Mouse (Mus musculus): ENCODE measurements around the gene Jakmip3. TPM values are rescaled to one million over a fixed set of nuclear protein-coding genes. Genes with fewer than 3 reads are reported as not detected.

The Jakmip3 gene
- total and polyA plus RNA-seq, 3 experiments, result not detected

DNA sequence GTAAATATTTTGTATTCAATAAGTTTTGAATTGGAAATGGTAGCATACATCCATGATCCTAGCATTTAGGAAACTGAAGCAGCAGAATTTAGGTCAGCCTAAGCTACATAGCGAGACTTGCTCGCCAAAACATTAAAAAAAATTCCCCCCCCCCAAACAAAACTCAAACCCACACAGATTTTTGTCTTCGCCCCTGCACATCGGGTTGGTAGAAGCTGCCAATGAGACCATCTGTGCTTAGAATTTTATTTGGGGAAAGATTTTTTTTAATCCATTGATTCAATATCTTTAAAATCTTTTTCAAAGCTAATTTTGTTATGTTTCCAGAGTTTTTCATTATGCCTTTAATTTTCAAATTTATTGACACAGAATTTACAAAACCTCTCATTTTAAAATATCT, 12.1 kb upstream of the Jakmip3 start:
- H3K79me2 ChIP-seq (replicated peaks; ENCODE audit: control insufficient read depth, extremely low read depth, insufficient read depth, poor library complexity, severe bottlenecking), result no peaks in the 10 kb centered on the region
- no peak for TF ChIP-seq MEF2A (IDR thresholded peaks at IDR 0.05; ENCODE audit: borderline replicate concordance, low read depth, low read length)
- dilution Hi-C loops (cut with MboI; ENCODE audit: extremely low pct_ligation_motif_present, extremely low pct_unique_long_range_greater_than_20kb, low sequenced_read_pairs) (no loop called here), in situ Hi-C loops (cut with MboI; ENCODE audit: low pct_ligation_motif_present, low pct_unique_long_range_greater_than_20kb, low sequenced_read_pairs) (no loop called here)
- H3K9ac ChIP-seq (ENCODE audit: insufficient read depth, low read depth), result no peak overlapping the region
- no peaks in the 10 kb centered on the region for H3K4me1 ChIP-seq (ENCODE audit: control insufficient read depth in 1 of 2, insufficient read depth in 2 of 2)
- DNase-seq (ENCODE audit: extremely low read depth), result no peak
- no peak overlapping the region for H3K4me3 ChIP-seq (replicated peaks in 1 of 3; ENCODE audit: low read depth in 2 of 3, low read length in 2 of 3, poor library complexity in 1 of 3)
- H3K36me3 ChIP-seq (replicated peaks in 1 of 2; ENCODE audit: control insufficient read depth in 1 of 2, insufficient read depth in 1 of 2, low read length in 1 of 2), result no peaks in the 10 kb centered on the region
- H3K9me3 ChIP-seq (replicated peaks; ENCODE audit: low read length), result peaks cover 5% of the 10 kb centered on the region
- no peak overlapping the region for H3K27ac ChIP-seq (ENCODE audit: insufficient read depth, low read depth)
- no peak overlapping the region for H3K4me2 ChIP-seq (ENCODE audit: insufficient read depth, low read depth, poor library complexity, severe bottlenecking)
- H3K27me3 ChIP-seq (replicated peaks), result peaks cover 40% of the 10 kb centered on the region

- in situ Hi-C loops (cut with MboI; ENCODE audit: low pct_ligation_motif_present, low pct_unique_long_range_greater_than_20kb, low sequenced_read_pairs) (no loop called here), dilution Hi-C loops (cut with MboI; ENCODE audit: extremely low pct_ligation_motif_present, extremely low pct_unique_long_range_greater_than_20kb, low sequenced_read_pairs) (no loop called here)
- peaks cover 17% of the 10 kb centered on the region for H3K9me3 ChIP-seq (replicated peaks; ENCODE audit: low read length)
- no peak overlapping the region for H3K4me3 ChIP-seq (replicated peaks in 1 of 3; ENCODE audit: low read depth in 2 of 3, low read length in 2 of 3, poor library complexity in 1 of 3)
- no peak overlapping the region for H3K4me2 ChIP-seq (ENCODE audit: insufficient read depth, low read depth, poor library complexity, severe bottlenecking)
- H3K27ac ChIP-seq (ENCODE audit: insufficient read depth, low read depth), result no peak overlapping the region
- TF ChIP-seq IRF4 (IDR thresholded peaks at IDR 0.05; ENCODE audit: low read depth, low read length) (no peak), ZKSCAN1 (IDR thresholded peaks at IDR 0.05; ENCODE audit: borderline replicate concordance, low read depth, low read length) (no peak), TCF12 (IDR thresholded peaks at IDR 0.05; ENCODE audit: low read depth, low read length) (no peak), MXI1 (IDR thresholded peaks at IDR 0.05; ENCODE audit: low read depth, low read length) (no peak), SMC3 (IDR thresholded peaks at IDR 0.05; ENCODE audit: low read depth, low read length) (no peak), POLR2AphosphoS2 (IDR thresholded peaks at IDR 0.05; ENCODE audit: low read depth, low read length) (no peak), GABPA (IDR thresholded peaks at IDR 0.05; ENCODE audit: insufficient replicate concordance, low read depth, low read length) (no peak), RCOR1 (conservative IDR thresholded peaks at IDR 0.05; ENCODE audit: low read depth, low read length) (no peak), MAX (IDR thresholded peaks at IDR 0.05; ENCODE audit: low read length) (no peak), E2F4 (IDR thresholded peaks at IDR 0.05; ENCODE audit: insufficient replicate concordance, low read depth, low read length) (no peak)
- no peak overlapping the region for H3K9ac ChIP-seq (ENCODE audit: insufficient read depth, low read depth)
- no peak for DNase-seq (ENCODE audit: extremely low read depth)
- H3K4me1 ChIP-seq (ENCODE audit: control insufficient read depth in 1 of 2, insufficient read depth in 2 of 2), result no peaks in the 10 kb centered on the region
- no peaks in the 10 kb centered on the region for H3K36me3 ChIP-seq (replicated peaks in 1 of 2; ENCODE audit: control insufficient read depth in 1 of 2, insufficient read depth in 1 of 2, low read length in 1 of 2)
- no peaks in the 10 kb centered on the region for H3K79me2 ChIP-seq (replicated peaks; ENCODE audit: control insufficient read depth, extremely low read depth, insufficient read depth, poor library complexity, severe bottlenecking)
- H3K27me3 ChIP-seq (replicated peaks), result peaks cover 40% of the 10 kb centered on the region
Measured at GRCm38 (mm10) chr7:138934523-138934922, 6.0 kb upstream of the Jakmip3 start.

DNA sequence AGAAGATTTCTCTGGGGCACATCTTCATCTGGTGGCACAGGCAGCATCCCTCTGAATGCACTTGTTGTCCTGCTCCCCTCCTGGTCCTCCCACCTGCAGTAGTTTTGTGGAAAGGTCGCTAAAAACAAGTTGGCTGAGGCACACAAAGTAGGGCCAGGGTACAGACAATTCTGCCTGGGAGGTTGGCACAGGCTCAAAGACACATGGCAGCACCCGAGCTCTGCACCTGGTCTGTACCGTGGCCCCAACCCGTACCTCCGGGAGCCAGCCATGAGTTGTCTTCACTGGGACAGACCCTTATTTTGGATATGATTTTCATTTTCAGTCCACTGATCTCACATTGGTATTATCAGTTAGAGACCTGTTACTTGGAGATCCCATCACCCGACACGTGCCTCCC, 1.5 kb upstream of the Jakmip3 start:
- Histone ChIP-seq H3K27ac (ENCODE audit: insufficient read depth, low read depth) (no peak overlapping the region), H3K4me2 (ENCODE audit: insufficient read depth, low read depth, poor library complexity, severe bottlenecking) (no peak overlapping the region), H3K79me2 (replicated peaks; ENCODE audit: control insufficient read depth, extremely low read depth, insufficient read depth, poor library complexity, severe bottlenecking) (no peaks in the 10 kb centered on the region), H3K9me3 (replicated peaks; ENCODE audit: low read length) (peaks cover 25% of the 10 kb centered on the region), H3K27me3 (replicated peaks) (peaks cover 45% of the 10 kb centered on the region), H3K9ac (ENCODE audit: insufficient read depth, low read depth) (no peak overlapping the region), H3K4me1 (ENCODE audit: control insufficient read depth in 1 of 2, insufficient read depth in 2 of 2) (no peaks in the 10 kb centered on the region), H3K36me3 (replicated peaks in 1 of 2; ENCODE audit: control insufficient read depth in 1 of 2, insufficient read depth in 1 of 2, low read length in 1 of 2) (no peaks in the 10 kb centered on the region), H3K4me3 (replicated peaks in 1 of 3; ENCODE audit: low read depth in 2 of 3, low read length in 2 of 3, poor library complexity in 1 of 3) (no peak overlapping the region)
- no peak for TF ChIP-seq EP300 (IDR thresholded peaks at IDR 0.05; ENCODE audit: low read length)
- TF ChIP-seq PAX5 (IDR thresholded peaks at IDR 0.05; ENCODE audit: low read length), result no peak
- no peak for TF ChIP-seq ELF1 (IDR thresholded peaks at IDR 0.05; ENCODE audit: low read depth, low read length)
- TF ChIP-seq NELFE (IDR thresholded peaks at IDR 0.05; ENCODE audit: low read depth, low read length), result no peak
- DNase-seq (ENCODE audit: extremely low read depth), result no peak
- dilution Hi-C loops (cut with MboI; ENCODE audit: extremely low pct_ligation_motif_present, extremely low pct_unique_long_range_greater_than_20kb, low sequenced_read_pairs) (no loop called here), in situ Hi-C loops (cut with MboI; ENCODE audit: low pct_ligation_motif_present, low pct_unique_long_range_greater_than_20kb, low sequenced_read_pairs) (no loop called here)
